Mouse (Mus musculus) ES-Bruce4 (cell line): Measurements from ENCODE around the gene Tmem158. TPM values are rescaled to one million over a fixed set of nuclear protein-coding genes. Genes with fewer than 3 reads are reported as not detected.

Experiments used
- H3K27ac ChIP-seq: 2 replicates; pipeline ENCODE4 v1.5.1; 2012; ENCODE audit warnings: low read length, inconsistent platforms; ENCODE audit not compliant: insufficient read depth
- H3K27me3 ChIP-seq: 2 replicates; pipeline ENCODE4 v1.6.1; 2012; ENCODE audit warnings: mild to moderate bottlenecking, low read length, inconsistent platforms; ENCODE audit not compliant: control insufficient read depth, poor library complexity, insufficient read depth, severe bottlenecking
- H3K36me3 ChIP-seq: 2 replicates; pipeline ENCODE4 v1.6.1; 2012; ENCODE audit warnings: inconsistent platforms, mild to moderate bottlenecking, low read length, moderate library complexity; ENCODE audit not compliant: control insufficient read depth, poor library complexity, insufficient read depth, severe bottlenecking
- H3K4me1 ChIP-seq: one replicate; pipeline ENCODE4 v1.8.1; 2011; ENCODE audit warnings: low read length; ENCODE audit not compliant: control insufficient read depth, insufficient read depth
- H3K4me3 ChIP-seq: 2 replicates; pipeline ENCODE4 v1.5.1; 2011; ENCODE audit warnings: low read depth, mild to moderate bottlenecking, low read length
- H3K9ac ChIP-seq: 2 replicates; pipeline ENCODE4 v1.6.1; 2012; ENCODE audit warnings: low read depth, mild to moderate bottlenecking, inconsistent platforms; ENCODE audit not compliant: poor library complexity, severe bottlenecking
- H3K9me3 ChIP-seq: replicated peaks from 2 replicates; pipeline ENCODE4 v1.6.1; 2012; ENCODE audit warnings: mild to moderate bottlenecking, low read length, inconsistent platforms; ENCODE audit not compliant: control insufficient read depth, poor library complexity, insufficient read depth, severe bottlenecking
- CTCF ChIP-seq: IDR thresholded peaks from one replicate; pipeline ENCODE4 v1.8.1; 2011; ENCODE audit warnings: low read depth, low read length
- EP300 ChIP-seq: IDR thresholded peaks from 2 replicates; pipeline ENCODE4 v1.6.1; 2011; ENCODE audit warnings: low read depth, low read length; ENCODE audit not compliant: insufficient read depth
- POLR2A ChIP-seq: IDR thresholded peaks from one replicate; pipeline ENCODE4 v1.8.1; 2011; ENCODE audit warnings: low read length; ENCODE audit not compliant: insufficient read depth
- polyA plus RNA-seq: library from polyadenylated mRNA; stranded (reverse); fragments of >200 nt; gene quantifications from 2 replicates; pipeline ENCODE4 v1.2.4, GENCODE M21; 2011; ENCODE audit warnings: low read depth; ENCODE audit not compliant: missing spikeins, insufficient read depth, insufficient read length

Gene Tmem158
- polyA plus RNA-seq, 1 experiment, result 5.4 TPM

DNA sequence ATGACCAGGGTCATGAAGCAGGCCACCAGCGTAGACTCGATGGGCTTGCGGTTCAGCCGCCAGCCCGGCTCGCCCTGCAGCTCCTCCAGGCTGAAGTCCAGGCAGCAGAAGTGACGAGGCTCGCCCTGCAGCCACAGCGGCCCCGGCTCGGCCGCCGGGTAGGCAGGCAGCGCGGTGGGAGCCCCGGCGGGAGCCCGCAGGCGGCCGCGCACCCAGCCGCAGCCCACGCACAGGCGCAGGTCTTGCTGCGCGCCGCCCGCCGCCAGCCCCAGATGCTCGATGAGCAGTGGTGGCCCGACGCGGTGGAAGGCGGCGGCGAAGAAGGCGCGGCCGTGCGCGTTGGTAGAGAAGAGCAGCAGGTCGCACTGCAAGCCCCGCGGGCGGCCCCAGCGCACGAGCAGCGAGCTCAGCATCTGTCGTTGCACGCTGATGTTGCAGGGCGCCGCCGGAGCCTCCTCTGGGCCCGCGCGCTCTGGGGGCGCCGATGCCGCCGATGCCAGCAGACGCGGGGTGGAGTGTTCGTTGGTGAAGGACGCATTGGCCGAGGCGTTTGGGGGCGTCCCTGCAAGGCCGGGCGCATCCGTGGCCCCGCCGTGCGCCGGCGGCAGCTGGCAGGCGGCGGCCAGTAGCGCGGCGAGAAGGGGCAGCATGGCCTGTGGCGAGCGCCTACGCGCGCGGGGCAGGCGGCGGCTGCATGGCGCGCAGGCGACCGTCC is 511 bp downstream of the Tmem158 start:
- Histone ChIP-seq H3K9me3 (no peaks in the 10 kb centered on the region), H3K9ac (peak overlapping the region; percentile 73), H3K4me3 (peak overlapping the region; percentile 56), H3K27ac (no peak overlapping the region), H3K27me3 (no peaks in the 10 kb centered on the region; the same call in none of the 2 replicates), H3K4me1 (peaks cover 2% of the 10 kb centered on the region), H3K36me3 (no peaks in the 10 kb centered on the region)
- TF ChIP-seq POLR2A (no peak), CTCF (no peak), EP300 (no peak)

DNA sequence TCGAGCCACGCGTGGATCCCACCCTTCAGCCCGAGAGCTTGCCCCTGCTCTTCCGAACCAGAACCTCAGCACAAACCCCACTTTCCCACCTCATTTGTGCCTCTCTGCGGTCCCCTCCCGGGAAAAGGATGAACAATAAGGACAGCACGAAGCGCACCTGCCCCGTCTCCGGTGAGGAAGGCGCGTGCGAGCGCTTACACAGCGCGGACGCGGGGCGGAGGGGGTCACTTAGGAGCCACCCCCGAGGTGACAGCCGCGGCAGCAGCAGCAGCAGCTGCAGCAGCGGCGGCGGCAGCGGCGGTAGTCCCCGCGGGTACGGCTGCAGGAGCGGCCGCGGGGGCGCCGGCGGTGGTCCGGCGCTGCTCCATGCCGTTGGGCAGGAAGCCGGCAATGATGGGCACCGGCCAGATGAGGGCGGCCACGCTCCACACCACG is 1.1 kb downstream of the Tmem158 start:
- TF ChIP-seq EP300 (no peak), POLR2A (no peak), CTCF (peak; percentile 65)
- H3K4me3 ChIP-seq, result peak overlapping the region; percentile 56
- H3K4me1 ChIP-seq, result peaks cover 2% of the 10 kb centered on the region
- H3K9ac ChIP-seq, result peak overlapping the region; percentile 73
- no peak overlapping the region for H3K27ac ChIP-seq
- no peaks in the 10 kb centered on the region for H3K9me3 ChIP-seq
- H3K27me3 ChIP-seq, result no peaks in the 10 kb centered on the region; the same call in 1 of the 2 replicates
- H3K36me3 ChIP-seq, result no peaks in the 10 kb centered on the region

DNA sequence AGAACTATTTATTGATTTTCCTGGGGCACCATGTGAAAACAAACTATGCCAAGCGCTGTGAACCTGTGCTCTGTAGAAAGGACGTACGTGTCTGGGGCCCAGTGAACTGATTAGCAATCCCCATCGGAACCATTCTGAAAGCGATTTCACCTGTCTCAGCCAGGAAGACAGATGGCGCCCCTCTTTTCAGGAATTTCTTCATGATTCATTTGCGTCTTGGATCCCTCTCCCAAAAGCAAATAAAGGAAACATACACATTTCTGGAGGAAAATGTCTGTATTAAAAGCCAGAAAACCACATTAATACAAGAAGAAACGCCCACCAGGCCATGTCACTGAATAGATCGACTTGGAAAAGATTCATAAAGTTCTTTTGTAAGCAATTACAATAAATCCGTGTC is 1.8 kb downstream of the Tmem158 start:
- H3K4me3 ChIP-seq, result no peak overlapping the region
- H3K27ac ChIP-seq, result no peak overlapping the region
- H3K27me3 ChIP-seq, result no peaks in the 10 kb centered on the region; the same call in 1 of the 2 replicates
- no peak overlapping the region for H3K9ac ChIP-seq
- no peak for TF ChIP-seq POLR2A
- no peak for TF ChIP-seq EP300
- no peak for TF ChIP-seq CTCF
- peaks cover 2% of the 10 kb centered on the region for H3K4me1 ChIP-seq
- H3K36me3 ChIP-seq, result no peaks in the 10 kb centered on the region
- no peaks in the 10 kb centered on the region for H3K9me3 ChIP-seq

DNA sequence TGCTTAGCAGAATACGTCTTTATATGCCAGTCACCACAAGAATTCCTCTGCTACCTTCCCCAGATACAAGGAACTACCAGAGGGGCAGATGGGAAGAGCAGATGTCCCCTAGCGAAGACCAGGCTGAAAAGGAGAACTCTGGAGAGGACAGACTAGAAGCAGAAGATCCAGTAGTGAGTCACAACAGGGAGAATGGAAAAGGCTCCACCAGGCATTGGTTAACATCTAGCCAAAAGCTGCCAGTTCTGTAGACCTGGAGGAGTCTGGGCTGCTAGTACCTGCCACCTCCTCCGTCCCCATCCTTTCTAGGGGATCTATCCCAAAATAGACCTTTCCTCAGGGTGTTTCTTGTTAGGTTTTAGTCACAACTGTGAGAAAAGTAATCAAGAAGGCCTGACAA is 4.8 kb downstream of the Tmem158 start:
- TF ChIP-seq CTCF, result no peak
- no peak for TF ChIP-seq EP300
- TF ChIP-seq POLR2A, result no peak
- Histone ChIP-seq H3K27me3 (no peaks in the 10 kb centered on the region; the same call in 1 of the 2 replicates), H3K9ac (no peak overlapping the region), H3K4me1 (peaks cover 2% of the 10 kb centered on the region), H3K27ac (no peak overlapping the region), H3K36me3 (no peaks in the 10 kb centered on the region), H3K4me3 (no peak overlapping the region), H3K9me3 (no peaks in the 10 kb centered on the region)

DNA sequence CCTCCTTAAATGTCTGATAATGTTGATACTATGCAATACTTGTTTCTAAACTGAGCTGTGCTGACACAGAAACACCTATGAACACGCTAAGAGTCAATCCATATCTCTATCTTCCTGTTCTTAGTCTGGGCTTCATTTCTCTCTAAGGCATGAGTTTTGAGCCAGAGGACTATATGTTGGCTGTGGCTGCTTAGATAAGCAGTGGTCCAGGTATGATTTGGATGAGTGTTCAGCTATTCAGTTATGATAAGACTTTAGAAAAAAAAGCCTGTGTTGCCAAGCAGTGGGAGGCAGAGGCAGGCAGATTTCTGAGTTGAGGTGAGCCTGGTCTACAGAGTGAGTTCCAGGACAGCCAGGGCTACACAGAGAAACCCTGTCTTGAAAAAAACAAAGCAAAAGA is 12.6 kb downstream of the Tmem158 start:
- Histone ChIP-seq H3K36me3 (no peaks in the 10 kb centered on the region), H3K9me3 (no peaks in the 10 kb centered on the region), H3K9ac (no peak overlapping the region), H3K27ac (no peak overlapping the region), H3K4me3 (no peak overlapping the region), H3K27me3 (no peaks in the 10 kb centered on the region), H3K4me1 (no peaks in the 10 kb centered on the region)
- TF ChIP-seq CTCF (no peak), POLR2A (no peak), EP300 (no peak)

DNA sequence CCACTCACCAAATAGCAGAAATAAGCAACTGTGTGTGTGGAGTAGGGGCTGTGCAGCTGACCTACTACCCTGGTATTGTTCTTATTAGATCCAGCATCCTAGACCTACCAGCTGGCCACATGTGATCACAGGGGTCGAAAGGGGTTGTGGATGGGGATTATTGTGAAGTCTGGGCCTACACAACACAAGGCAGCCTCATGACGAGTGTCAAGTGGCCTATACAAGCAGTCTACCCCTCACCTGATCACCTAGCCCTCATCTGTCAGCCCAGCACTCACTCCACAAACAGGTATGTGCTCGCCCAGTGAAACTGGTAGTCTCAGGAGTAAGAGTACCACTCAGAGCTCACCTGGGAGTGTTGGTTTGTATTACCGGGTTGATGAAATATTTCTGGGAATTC is 15.4 kb downstream of the Tmem158 start:
- TF ChIP-seq POLR2A (no peak), EP300 (no peak), CTCF (no peak)
- Histone ChIP-seq H3K9me3 (no peaks in the 10 kb centered on the region), H3K27me3 (no peaks in the 10 kb centered on the region), H3K4me1 (no peaks in the 10 kb centered on the region), H3K36me3 (no peaks in the 10 kb centered on the region), H3K9ac (no peak overlapping the region), H3K27ac (no peak overlapping the region), H3K4me3 (no peak overlapping the region)
